Mouse (Mus musculus) gastrocnemius, postnatal 14 days (tissue): ENCODE data around the gene B4galt4. TPM values are rescaled to one million over a fixed set of nuclear protein-coding genes. Genes with fewer than 3 reads are reported as not detected.

Source experiments
- DNase-seq: peaks from one replicate; pipeline ENCODE4 v3.0.0; 2021; ENCODE audit warnings: mixed read lengths
- intact Hi-C: fragments of 180-260 bp; cut with DNase I; formaldehyde crosslinking; loops from one replicate; pipeline ENCODE4 v1.15.1; 2025; ENCODE audit warnings: low total_unique reads
- total RNA-seq, 2 experiments: library from RNA; stranded (reverse); gene quantifications; 2 replicates each; pipeline ENCODE4 v1.2.3; 2021

Gene B4galt4
- total RNA-seq, 2 experiments from 2014 or later = 3.6 to 5.7 TPM

DNA sequence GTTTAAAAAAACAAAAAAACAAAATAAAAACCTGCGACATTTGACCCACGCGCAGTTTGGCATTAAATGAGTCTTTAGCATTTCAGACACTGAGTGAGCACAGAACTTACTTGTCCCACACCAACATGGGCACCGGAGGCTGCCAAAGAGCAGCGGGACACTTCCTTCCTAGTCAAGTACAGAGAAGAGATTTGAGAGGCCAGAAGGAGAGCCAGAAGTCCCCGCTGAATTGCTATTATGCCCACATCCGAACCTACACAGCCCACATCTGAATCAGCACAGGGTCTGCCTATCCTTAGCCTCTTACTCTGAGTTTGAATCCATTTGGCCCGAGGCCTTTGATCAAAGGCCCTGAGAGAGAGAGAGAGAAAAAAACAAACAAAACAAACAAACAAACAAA, 17.8 kb upstream of the B4galt4 start:
- intact Hi-C loops = no loop called here
- DNase-seq = no peak

- intact Hi-C loops = no loop called here
- no peak for DNase-seq
Measured at GRCm38 (mm10) chr16:38724974-38725373, 17.1 kb upstream of the B4galt4 start.

DNA sequence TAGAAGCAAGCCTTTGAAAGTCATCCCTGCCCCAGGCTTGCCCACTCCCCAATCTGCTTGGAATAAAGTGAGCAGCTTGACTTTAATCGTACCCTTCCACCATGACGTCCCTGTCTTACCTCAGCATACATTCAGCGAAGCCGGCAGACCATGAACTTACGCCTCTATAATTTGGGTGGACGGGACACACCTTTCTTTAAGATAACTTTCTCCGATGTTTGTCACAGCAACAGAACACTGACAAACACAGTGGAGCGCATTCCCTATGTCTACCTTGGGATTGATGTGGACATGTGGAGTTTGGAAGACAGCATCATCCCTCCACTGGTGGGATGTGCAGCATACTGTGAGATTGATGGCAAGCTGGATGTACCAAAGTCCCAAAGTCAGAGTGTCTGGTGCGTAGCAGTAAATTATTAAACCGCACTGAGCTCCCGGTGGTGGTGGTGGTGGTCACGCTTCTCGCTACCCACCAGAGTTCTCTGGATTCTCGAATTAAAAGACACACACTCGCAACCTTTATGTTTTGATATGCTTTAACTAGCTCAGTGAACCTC, 13.4 kb upstream of the B4galt4 start:
- intact Hi-C loops = no loop called here
- DNase-seq = no peak

DNA sequence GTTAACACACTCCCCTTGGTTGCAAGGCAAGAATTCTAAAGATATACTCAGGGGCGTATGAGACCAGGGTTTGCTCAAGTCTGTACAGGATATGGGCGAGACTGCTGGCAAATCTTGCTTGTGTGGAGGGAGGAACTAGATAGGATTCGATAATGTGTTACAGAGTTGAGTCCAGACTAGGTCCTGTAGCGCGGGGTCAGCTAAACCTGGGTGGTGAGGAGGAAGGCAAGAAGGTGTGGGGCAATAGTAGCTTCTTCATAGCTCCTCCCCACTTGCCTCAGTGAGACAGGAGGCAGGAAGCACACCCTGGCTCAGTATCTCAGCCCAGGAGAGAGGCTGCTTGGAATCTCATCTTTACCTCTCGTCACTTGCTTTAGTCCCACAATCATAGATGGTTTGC, 12.9 kb upstream of the B4galt4 start:
- no peak for DNase-seq
- intact Hi-C loops = no loop called here

DNA sequence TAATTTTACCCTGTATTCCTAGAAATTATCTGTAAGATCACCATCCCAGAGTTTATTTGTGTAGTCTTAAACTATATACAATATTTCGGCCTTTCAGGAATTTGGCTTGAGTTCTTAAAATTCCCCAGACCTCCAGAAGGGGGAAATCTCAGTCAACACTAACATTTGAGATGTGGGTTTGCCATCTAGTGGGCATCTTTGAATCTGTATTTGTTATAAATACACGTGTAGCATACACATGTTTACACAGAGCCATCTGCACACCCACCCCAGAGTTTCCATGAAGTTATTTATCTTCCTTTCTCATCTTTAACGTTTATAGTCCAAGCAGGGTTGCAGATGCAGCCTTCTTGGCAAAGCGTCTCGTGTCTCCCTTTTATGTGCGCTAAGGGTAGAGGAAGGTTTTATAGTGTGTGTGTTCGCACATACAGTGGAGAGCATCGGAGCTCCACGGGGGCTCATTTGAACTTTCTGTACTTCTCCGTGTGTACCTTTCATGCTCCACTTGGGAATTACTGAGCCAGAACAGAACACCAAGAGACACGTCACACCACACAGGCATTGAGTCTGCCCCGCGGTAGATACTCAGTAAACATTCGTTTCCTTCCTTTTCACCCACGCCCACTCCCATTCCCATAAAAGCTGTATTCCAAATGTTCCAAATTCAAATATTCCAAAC, 12.3 kb upstream of the B4galt4 start:
- no peak for DNase-seq

DNA sequence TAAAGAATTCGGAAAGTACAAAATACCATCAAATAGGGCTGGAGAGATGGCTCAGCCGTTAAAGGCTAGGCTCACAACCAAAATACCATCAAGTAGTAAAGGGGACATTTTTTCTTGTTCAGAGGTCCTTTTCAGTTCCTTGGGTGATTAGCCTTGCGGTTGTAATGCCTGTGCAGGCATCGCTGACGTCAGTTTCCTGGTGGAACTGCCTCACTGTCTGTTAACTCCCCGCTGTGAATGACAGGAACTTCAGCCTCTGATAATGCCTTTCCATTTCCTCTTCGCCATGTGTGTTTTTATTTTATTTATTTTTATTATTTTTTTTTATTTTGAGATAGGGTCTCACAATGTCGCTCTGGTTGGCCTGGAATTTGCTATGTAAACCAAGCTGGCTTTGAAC, 11.1 kb upstream of the B4galt4 start:
- intact Hi-C loops = loop anchor here (10.0 kb wide), 1 partner anchor 106 kb away; no protein-coding TSS in a partner anchor
- DNase-seq = no peak

More for the DNA sequence above, 12.3 kb upstream of the B4galt4 start:
- intact Hi-C loops = loop anchor here (10.0 kb wide), 1 partner anchor 105 kb away; no protein-coding TSS in a partner anchor

- DNase-seq = no peak
- intact Hi-C loops = no loop called here
Measured at GRCm38 (mm10) chr16:38741204-38741903, 710 bp upstream of the B4galt4 start.

DNA sequence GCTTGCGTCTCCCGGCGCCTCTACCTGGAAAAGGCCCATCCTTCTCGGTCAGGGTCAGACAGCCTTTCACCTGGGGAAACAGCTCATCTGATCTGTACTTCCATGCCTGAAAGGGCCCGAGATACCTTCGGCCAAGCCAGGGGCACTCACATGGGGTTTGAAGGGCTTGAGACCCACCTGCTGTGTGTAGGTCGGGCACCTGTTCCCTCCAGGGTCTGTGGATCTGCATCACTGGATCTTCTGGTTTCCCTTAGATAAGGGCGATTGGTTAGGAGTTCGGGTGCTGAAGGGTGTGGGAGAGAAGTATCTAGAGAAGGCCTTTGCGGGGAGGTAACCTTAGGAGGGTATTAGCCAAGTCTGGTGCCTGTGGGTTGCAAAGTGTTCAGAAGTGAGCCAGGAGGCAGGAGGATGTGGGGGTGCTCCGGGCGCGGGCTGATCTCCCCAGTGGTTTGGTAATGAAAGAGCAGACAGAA, 631 bp downstream of the B4galt4 start:
- intact Hi-C loops = no loop called here
- no peak for DNase-seq

DNA sequence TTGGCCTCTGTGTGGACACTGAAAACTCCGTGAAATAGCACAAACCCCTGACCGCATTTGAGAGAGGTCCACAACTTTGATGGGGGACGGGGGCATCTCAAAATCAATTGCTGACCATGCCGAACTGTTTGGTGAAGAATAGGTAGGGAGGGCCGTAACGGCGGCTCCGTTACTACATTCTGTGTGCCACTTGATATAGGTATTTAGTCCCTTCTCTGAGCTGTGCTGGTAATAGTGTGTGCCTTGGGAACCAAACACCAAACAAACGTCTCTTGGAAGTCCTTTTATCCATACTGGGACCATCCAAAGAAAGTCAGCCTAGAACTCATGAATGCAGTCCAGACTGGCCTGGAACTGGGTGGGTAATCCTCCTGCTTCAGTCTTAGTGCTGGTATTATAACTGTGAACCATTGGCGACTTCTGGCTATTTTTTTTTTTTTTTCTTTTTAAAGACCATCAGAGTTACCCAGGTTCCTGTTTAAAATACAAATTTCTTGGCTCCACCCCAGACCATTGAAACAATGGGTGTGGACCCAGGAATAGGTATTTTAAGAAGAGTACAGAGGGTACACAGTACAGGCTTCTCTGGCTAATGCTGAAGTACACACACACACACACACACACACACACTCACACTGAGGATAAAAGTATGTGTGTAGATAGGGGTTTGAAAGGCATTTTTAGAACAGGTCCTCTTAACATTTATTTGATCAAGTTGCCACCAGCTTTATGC, 2.0 kb downstream of the B4galt4 start:
- intact Hi-C loops = no loop called here
- DNase-seq = no peak

DNA sequence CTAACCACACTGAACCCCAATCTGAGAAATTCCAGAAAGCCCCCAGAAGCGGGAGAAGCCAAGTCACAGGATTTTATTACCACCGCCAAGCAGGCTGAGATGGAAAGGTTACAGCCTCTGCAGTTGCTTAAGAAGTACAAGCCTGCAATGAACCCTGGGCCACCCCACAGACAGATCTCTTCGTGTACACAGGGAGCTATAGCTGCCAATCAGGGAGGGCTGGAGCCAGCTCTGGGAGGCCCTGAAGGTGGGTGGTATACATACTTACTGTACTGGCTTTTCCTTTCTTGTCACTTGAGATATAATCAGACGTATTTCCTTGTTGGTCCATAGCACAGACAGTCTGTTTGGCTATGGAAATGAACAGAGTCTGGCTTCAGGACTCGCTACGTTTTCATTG, 8.7 kb downstream of the B4galt4 start:
- no peak for DNase-seq
- intact Hi-C loops = no loop called here

GRCm38 (mm10) chr16:38753631-38754030, 11.6 kb downstream of the B4galt4 start:
- peak; percentile 33 for DNase-seq
- intact Hi-C loops = no loop called here

- intact Hi-C loops = no loop called here
- DNase-seq = no peak
Measured at GRCm38 (mm10) chr16:38755452-38756176, 13.6 kb downstream of the B4galt4 start.

DNA sequence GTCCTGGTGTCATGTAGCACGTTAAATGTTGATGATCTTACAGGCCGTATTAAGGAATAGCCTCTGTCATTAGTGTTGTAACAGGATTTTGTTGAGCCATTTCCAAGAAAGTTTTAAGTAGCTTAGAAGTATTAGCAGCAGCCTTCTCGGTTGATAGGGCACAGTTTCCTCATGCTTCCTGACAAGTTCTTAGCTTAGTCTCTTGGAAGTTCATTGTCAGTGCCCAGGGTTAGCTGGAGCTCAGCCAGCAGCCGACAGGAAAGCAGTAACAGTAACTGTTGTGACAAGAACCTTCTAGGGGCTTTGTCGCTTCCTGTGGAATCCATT, 14.1 kb downstream of the B4galt4 start:
- intact Hi-C loops = no loop called here
- DNase-seq = no peak

DNA sequence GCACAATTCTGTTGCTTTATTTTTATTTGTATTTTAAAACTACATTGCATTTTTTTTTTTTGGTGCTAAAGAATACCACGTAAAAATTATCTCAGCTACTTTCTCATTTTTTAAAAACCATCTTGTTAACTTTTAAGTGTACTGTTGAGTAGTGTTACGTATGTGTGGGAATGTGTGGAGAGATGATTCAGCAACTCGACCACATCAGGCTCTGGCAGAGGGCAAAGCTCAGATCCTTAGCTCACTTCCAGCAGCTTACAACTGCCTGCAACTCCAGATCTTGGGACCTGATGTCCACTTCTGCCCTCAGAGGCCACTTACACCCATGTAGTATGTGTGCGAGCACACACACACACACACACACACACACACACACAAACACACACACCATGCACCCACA, 14.5 kb downstream of the B4galt4 start:
- intact Hi-C loops = no loop called here
- no peak for DNase-seq

- DNase-seq = no peak
- intact Hi-C loops = no loop called here
Measured at GRCm38 (mm10) chr16:38757626-38758025, 15.6 kb downstream of the B4galt4 start.

GRCm38 (mm10) chr16:38758104-38758861, 16.2 kb downstream of the B4galt4 start:
- intact Hi-C loops = no loop called here
- DNase-seq = no peak

DNA sequence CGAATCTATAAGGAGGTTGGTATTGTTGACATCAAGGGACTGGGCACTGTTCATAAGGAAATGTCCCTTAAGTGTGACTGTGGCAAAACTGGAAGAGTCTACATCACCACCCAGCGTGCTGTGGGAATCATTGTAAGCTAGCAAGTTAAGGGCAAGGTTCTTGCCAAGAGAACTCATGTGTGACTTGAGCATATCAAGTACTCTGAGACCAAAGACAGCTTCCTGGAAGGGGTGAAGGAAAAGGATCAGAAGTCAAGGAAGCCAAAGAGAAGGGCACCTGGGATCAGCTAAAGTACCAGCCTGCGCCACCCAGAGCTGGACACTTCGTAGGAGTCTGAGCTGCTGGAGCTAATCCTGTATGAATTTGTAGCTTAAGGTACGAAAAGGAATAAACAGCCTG, 18.2 kb downstream of the B4galt4 start:
- intact Hi-C loops = no loop called here

GRCm38 (mm10) chr16:38760834-38761375, 18.8 kb downstream of the B4galt4 start:
- intact Hi-C loops = no loop called here
- no peak for DNase-seq

More for the DNA sequence above, 18.2 kb downstream of the B4galt4 start:
- no peak for DNase-seq

DNA sequence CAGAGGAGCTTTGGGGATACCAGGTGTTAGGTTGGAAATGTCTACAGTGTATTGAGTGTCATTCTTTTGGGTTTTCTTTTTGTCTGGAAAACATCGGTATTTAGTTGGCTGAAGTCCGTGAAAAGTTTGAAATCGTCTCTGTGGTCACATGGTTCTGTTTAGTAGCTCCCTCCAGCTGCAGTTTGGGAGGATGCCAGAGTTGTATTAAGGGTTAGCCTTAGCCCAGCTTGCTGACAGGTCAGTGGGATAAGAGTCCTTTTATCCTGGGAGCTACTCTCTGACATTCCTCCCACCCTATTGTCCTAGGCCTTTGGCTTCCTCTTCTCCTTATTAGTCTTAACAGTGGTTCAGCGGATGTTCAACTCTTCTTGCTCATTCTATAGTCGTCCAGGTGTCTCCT, 19.9 kb downstream of the B4galt4 start:
- DNase-seq = no peak
- intact Hi-C loops = no loop called here
